Mouse (Mus musculus): ENCODE data around the gene Iffo2.

GRCm38 (mm10) chr4:139506727-139507126, 23.6 kb upstream of the Iffo2 start:
- TF ChIP-seq CTCF (IDR thresholded peaks at IDR 0.05; ENCODE audit: control insufficient read depth, insufficient read depth, low read length) (no peak), POLR2A (IDR thresholded peaks at IDR 0.05; ENCODE audit: borderline replicate concordance, control insufficient read depth, low read depth, low read length) (no peak)

All from bone marrow, adult 2 months (tissue).